Mouse (Mus musculus) liver, embryonic 11.5 days (tissue): Measurements from ENCODE around the gene Hist1h2ab. TPM values are rescaled to one million over a fixed set of nuclear protein-coding genes. Genes with fewer than 3 reads are reported as not detected.
"Not testable (repeated sequence)": the region's sequence is repeated elsewhere in the genome, so short reads cannot be mapped to it uniquely, and the experiment has no call there.

ENCODE experiments used
- ATAC-seq: fragments of 200-750 bp; cut with Nextera tagmentation; replicated peaks from 2 replicates; pipeline ENCODE4 v1.8.0; 2017; ENCODE audit warnings: moderate number of reproducible peaks, mild to moderate bottlenecking, moderate TSS enrichment, moderate library complexity; ENCODE audit not compliant: low FRiP score
- DNase-seq: peaks from one replicate; pipeline ENCODE4 v3.0.0-alpha.2; 2017; ENCODE audit warnings: low spot score
- H3K27ac ChIP-seq: fragments of 300-500 bp; sonication (generic); 2 replicates; pipeline ENCODE4 v1.5.1; 2014; ENCODE audit warnings: mild to moderate bottlenecking, low read depth, low read length, control low read depth
- H3K27me3 ChIP-seq: fragments of 300-500 bp; sonication (generic); replicated peaks from 2 replicates; pipeline ENCODE4 v1.6.1; 2014; ENCODE audit warnings: low read length, mixed read lengths; ENCODE audit not compliant: control insufficient read depth, insufficient read depth
- H3K36me3 ChIP-seq: fragments of 300-500 bp; sonication (generic); 2 replicates; pipeline ENCODE4 v1.6.1; 2014; ENCODE audit warnings: mild to moderate bottlenecking, low read length, moderate library complexity, mixed read lengths; ENCODE audit not compliant: control insufficient read depth, insufficient read depth
- H3K4me1 ChIP-seq: fragments of 300-500 bp; sonication (generic); replicated peaks from 2 replicates; pipeline ENCODE4 v1.6.1; 2014; ENCODE audit warnings: low read length, mixed read lengths; ENCODE audit not compliant: control insufficient read depth, insufficient read depth
- H3K4me2 ChIP-seq: fragments of 300-500 bp; sonication (generic); 2 replicates; pipeline ENCODE4 v1.6.1; 2014; ENCODE audit warnings: mild to moderate bottlenecking, control low read depth, moderate library complexity
- H3K4me3 ChIP-seq: fragments of 300-500 bp; sonication (generic); 2 replicates; pipeline ENCODE4 v1.5.1; 2014; ENCODE audit warnings: low read depth, low read length, control low read depth
- H3K9ac ChIP-seq: fragments of 300-500 bp; sonication (generic); 2 replicates; pipeline ENCODE4 v1.6.1; 2014; ENCODE audit warnings: low read depth, low read length, control low read depth
- H3K9me3 ChIP-seq: fragments of 300-500 bp; sonication (generic); 2 replicates; pipeline ENCODE4 v1.6.1; 2016; ENCODE audit warnings: low read length, inconsistent platforms, mixed read lengths; ENCODE audit not compliant: control insufficient read depth
- whole genome bisulfite sequencing: fragments of 180-500 bp; shearing (Covaris S2); extraction: QIAGEN DNeasy Blood & Tissue Kit; methylation state at CpG from one replicate; pipeline ENCODE4 v1.1.7; 2014; 5-methylcytosine and 5-hydroxymethylcytosine counted together
- polyA plus RNA-seq: library from polyadenylated mRNA; unstranded; fragments of >200 nt; fragmentation: Nextera tagmentation; extraction: Ambion mirVana; gene quantifications from 2 replicates; pipeline ENCODE4 v1.2.1, GENCODE M21; 2014

The Hist1h2ab gene
- polyA plus RNA-seq, 1 experiment from 2014 or later, result 42.1 TPM

DNA sequence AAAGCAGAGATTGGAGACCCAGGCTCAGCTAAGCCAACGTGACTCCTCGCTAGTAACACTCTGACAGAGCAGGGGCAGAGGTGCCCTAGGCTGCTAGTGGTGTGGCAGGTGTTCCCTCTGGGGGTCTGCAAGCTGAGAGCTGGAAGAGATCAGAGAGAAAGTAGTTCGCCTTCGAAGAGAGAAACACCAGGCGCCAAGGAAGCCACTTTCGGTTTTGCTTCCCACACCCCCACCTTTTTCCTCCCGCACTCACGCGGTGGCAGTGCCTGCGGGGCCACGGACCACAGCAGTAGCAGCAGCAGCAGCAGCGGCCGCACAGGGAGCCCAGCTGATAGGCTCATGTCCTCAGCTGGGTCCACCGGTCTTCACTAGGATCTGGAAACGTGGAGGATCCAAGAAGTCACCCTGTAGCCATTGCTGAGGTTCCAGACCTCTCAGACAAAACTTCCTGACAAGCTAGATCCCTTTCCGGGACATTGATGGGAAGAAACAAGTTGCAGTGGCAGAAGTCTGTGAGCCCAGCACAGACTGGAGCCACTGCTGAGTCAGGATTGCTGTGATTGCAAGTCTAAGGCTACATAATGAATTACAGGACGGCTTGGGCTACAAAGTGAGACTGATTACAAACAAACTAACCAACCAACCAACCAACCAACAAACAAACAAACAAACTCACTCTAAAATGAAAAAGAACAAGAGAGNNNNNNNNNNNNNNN lies 40.4 kb upstream of the Hist1h2ab start, which contains the start of gene Hfe:
TSS of gene Hfe (minus strand) at position 481 of the 716 bp plus-strand sequence.
- Histone ChIP-seq H3K27me3 (0 out of 2 replicates have a peak, but pooled peaks cover 4% of the 10 kb centered on the region), H3K4me1 (peaks cover 5% of the 10 kb centered on the region; the same call in 1 of the 2 replicates), H3K4me3 (peak within 1 kb of the TSS; percentile 41), H3K27ac (no peak within 1 kb of the TSS), H3K4me2 (peak within 1 kb of the TSS; percentile 71), H3K9ac (peak within 1 kb of the TSS; percentile 63), H3K36me3 (no peaks in the 10 kb centered on the region), H3K9me3 (no peaks in the 10 kb centered on the region)
- DNase-seq (peak; percentile 62), ATAC-seq (0 out of 2 replicates have a peak, but pooled peaks have one; percentile 47)
- 2% methylated on average over 17 of the region's 17 CpGs for WGBS

DNA sequence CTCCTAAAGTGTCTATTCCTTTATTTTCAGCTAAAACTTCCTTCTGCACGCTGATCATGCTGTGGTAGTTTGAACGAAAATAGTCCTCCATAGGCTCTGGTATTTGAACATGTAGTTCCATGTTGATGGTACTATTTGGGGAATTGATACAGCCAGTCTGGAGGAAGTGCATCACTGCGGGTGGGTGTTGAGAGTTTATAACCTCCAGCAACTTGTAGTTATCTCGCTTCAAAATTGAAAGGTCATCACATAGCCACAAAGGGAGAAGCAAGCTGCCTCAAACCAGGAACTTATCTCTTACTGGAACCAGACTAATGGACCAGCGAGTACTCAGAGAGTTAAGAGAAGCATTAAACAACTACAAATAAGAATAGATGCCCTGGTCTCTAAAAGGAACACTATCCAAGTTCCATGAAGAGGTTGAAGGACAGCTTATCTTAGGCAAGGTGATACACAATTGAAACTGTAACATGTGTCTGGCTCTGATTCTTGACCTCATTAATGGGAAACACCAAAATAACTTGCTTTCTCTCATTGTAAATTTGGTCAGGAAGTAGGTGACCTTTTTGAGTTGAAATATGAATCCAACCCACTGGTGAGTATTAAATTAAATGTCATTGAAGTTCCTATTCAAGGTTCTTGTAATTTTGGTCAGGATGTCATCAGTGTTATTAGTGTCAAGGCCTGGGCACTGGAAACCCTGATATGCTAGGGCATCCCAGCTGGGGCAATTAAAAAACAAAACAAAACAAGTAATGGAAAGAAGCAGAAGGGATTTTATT lies 34.5 kb upstream of the Hist1h2ab start:
- H3K9ac ChIP-seq, result no peak overlapping the region
- no peaks in the 10 kb centered on the region for H3K27me3 ChIP-seq
- 0 out of 2 replicates have a peak, but pooled peaks cover 4% of the 10 kb centered on the region for H3K4me1 ChIP-seq
- DNase-seq (no peak), ATAC-seq (no peak)
- 43% methylated on average over 5 of the region's 5 CpGs for WGBS
- no peak overlapping the region for H3K4me2 ChIP-seq
- no peak overlapping the region for H3K4me3 ChIP-seq
- H3K9me3 ChIP-seq, result no peaks in the 10 kb centered on the region
- H3K27ac ChIP-seq, result no peak overlapping the region
- H3K36me3 ChIP-seq, result no peaks in the 10 kb centered on the region

GRCm38 (mm10) chr13:23717176-23717575 lies 33.8 kb upstream of the Hist1h2ab start:
- Histone ChIP-seq H3K27me3 (no peaks in the 10 kb centered on the region), H3K27ac (no peak overlapping the region), H3K9ac (no peak overlapping the region), H3K4me3 (no peak overlapping the region), H3K4me1 (0 out of 2 replicates have a peak, but pooled peaks cover 4% of the 10 kb centered on the region), H3K36me3 (no peaks in the 10 kb centered on the region), H3K4me2 (no peak overlapping the region), H3K9me3 (no peaks in the 10 kb centered on the region)
- 50% methylated on average over 11 of the region's 11 CpGs for WGBS
- ATAC-seq (no peak), DNase-seq (no peak)

GRCm38 (mm10) chr13:23717593-23718245 lies 33.2 kb upstream of the Hist1h2ab start:
- DNase-seq, result not testable (repeated sequence)
- 8% methylated on average over 2 of the region's 2 CpGs for WGBS

GRCm38 (mm10) chr13:23724239-23724638 lies 26.7 kb upstream of the Hist1h2ab start:
- no peak overlapping the region; the same call in none of the 2 replicates for H3K27ac ChIP-seq
- H3K4me3 ChIP-seq, result no peak overlapping the region
- H3K27me3 ChIP-seq, result no peaks in the 10 kb centered on the region
- H3K4me2 ChIP-seq, result no peak overlapping the region
- H3K36me3 ChIP-seq, result no peaks in the 10 kb centered on the region
- 58% methylated on average over 4 of the region's 4 CpGs for WGBS
- no peak overlapping the region for H3K9ac ChIP-seq
- peaks cover 24% of the 10 kb centered on the region for H3K4me1 ChIP-seq
- DNase-seq (no peak), ATAC-seq (peak; percentile 71; the same call in 1 of the 2 replicates)
- H3K9me3 ChIP-seq, result no peaks in the 10 kb centered on the region

More at GRCm38 (mm10) chr13:23717593-23718245, 33.2 kb upstream of the Hist1h2ab start:
- H3K4me3 ChIP-seq, H3K27ac ChIP-seq, H3K9me3 ChIP-seq, H3K9ac ChIP-seq, ATAC-seq, H3K36me3 ChIP-seq, H3K27me3 ChIP-seq, H3K4me2 ChIP-seq, H3K4me1 ChIP-seq: not testable (repeated sequence)

GRCm38 (mm10) chr13:23725213-23725612 lies 25.7 kb upstream of the Hist1h2ab start:
- Histone ChIP-seq H3K9ac (no peak overlapping the region), H3K4me3 (no peak overlapping the region), H3K4me1 (peaks cover 24% of the 10 kb centered on the region), H3K9me3 (no peaks in the 10 kb centered on the region), H3K36me3 (no peaks in the 10 kb centered on the region), H3K27ac (no peak overlapping the region), H3K27me3 (no peaks in the 10 kb centered on the region), H3K4me2 (no peak overlapping the region)
- 38% methylated on average over 1 of the region's 1 CpGs for WGBS
- ATAC-seq, result no peak
- peak; percentile 26 for DNase-seq

DNA sequence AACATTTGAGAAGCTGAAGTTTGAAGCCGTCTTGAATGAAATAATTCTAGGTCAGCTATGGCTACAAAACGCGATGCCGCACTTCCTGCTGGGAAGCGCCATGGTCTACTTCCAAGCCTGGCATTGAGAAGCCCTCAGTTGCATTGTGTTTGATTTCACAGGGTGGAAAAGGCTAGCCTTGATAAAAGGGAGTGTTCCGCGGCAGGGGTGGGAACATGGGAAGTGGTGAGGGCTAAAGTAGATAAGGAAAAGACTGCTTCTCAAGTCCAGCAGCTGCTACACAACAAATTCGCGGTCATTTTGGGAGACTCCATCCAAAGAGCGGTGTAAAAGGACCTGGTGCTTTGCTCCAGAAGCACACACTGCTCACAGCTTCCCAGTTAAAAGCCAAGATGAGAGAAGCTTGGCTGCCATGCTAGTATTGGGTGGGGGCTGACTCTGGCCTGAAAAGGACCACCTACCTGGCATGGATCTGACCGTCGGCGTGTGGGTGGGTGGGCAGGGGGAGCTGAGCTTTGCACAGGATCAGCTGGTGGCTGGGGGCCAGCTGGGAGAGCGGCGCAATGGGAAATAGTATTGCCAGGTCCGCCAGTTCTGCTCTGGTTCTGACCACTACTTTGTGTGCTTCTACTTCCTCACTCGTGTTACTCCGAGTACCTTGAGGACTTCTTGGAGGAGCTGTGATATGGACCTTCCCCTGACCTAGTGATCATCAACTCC lies 22.3 kb upstream of the Hist1h2ab start:
- DNase-seq, result no peak
- Histone ChIP-seq H3K9ac (no peak overlapping the region; the same call in 1 of the 2 replicates), H3K4me2 (peak overlapping the region; percentile 33; the same call in 1 of the 2 replicates), H3K27me3 (no peaks in the 10 kb centered on the region), H3K27ac (no peak overlapping the region), H3K4me3 (no peak overlapping the region), H3K9me3 (no peaks in the 10 kb centered on the region), H3K36me3 (no peaks in the 10 kb centered on the region), H3K4me1 (peaks cover 27% of the 10 kb centered on the region)
- whole genome bisulfite sequencing, result 56% methylated on average over 18 of the region's 18 CpGs
- no peak for ATAC-seq

- no peak for ATAC-seq
- Histone ChIP-seq H3K27ac (no peak overlapping the region), H3K27me3 (no peaks in the 10 kb centered on the region), H3K36me3 (no peaks in the 10 kb centered on the region), H3K9ac (no peak overlapping the region), H3K4me1 (peaks cover 22% of the 10 kb centered on the region), H3K9me3 (no peaks in the 10 kb centered on the region), H3K4me2 (no peak overlapping the region), H3K4me3 (no peak overlapping the region)
- WGBS, result 71% methylated on average over 9 of the region's 9 CpGs
- no peak for DNase-seq
Measured at GRCm38 (mm10) chr13:23729192-23729525, 21.8 kb upstream of the Hist1h2ab start.
